Mouse (Mus musculus) limb, embryonic 13.5 days (tissue): Measurements from ENCODE around the gene Robo2. TPM values are rescaled to one million over a fixed set of nuclear protein-coding genes. Genes with fewer than 3 reads are reported as not detected.
A peak's percentile ranks its signal among the peaks of the same experiment; 100 is the strongest.
"Not testable (repeated sequence)": the region's sequence is repeated elsewhere in the genome, so short reads cannot be mapped to it uniquely, and the experiment has no call there.

Source experiments
- ATAC-seq: fragments of 200-750 bp; cut with Nextera tagmentation; 2 replicates; pipeline ENCODE4 v1.8.0; 2017; ENCODE audit warnings: low read depth, moderate number of reproducible peaks, moderate TSS enrichment; ENCODE audit not compliant: low FRiP score
- H3K27ac ChIP-seq: fragments of 300-500 bp; sonication (generic); 2 replicates; pipeline ENCODE4 v1.5.1; 2015; ENCODE audit warnings: inconsistent platforms, mild to moderate bottlenecking, moderate library complexity
- H3K27me3 ChIP-seq: fragments of 300-500 bp; sonication (generic); 2 replicates; pipeline ENCODE4 v1.6.1; 2015; ENCODE audit warnings: mild to moderate bottlenecking, inconsistent platforms
- H3K36me3 ChIP-seq: fragments of 300-500 bp; sonication (generic); 2 replicates; pipeline ENCODE4 v1.6.1; 2015; ENCODE audit warnings: inconsistent platforms, mild to moderate bottlenecking, moderate library complexity
- H3K4me1 ChIP-seq: fragments of 300-500 bp; sonication (generic); 2 replicates; pipeline ENCODE4 v1.6.1; 2015; ENCODE audit warnings: inconsistent platforms
- H3K4me2 ChIP-seq: fragments of 300-500 bp; sonication (generic); replicated peaks from 2 replicates; pipeline ENCODE4 v1.6.1; 2015; ENCODE audit warnings: inconsistent platforms, mild to moderate bottlenecking, moderate library complexity
- H3K4me3 ChIP-seq: fragments of 300-500 bp; sonication (generic); 2 replicates; pipeline ENCODE4 v1.5.1; 2015; ENCODE audit warnings: moderate library complexity, mild to moderate bottlenecking, inconsistent platforms
- H3K9ac ChIP-seq: fragments of 300-500 bp; sonication (generic); 2 replicates; pipeline ENCODE4 v1.6.1; 2015; ENCODE audit warnings: mild to moderate bottlenecking, inconsistent platforms
- H3K9me3 ChIP-seq: fragments of 300-500 bp; sonication (generic); 2 replicates; pipeline ENCODE4 v1.6.1; 2016; ENCODE audit warnings: inconsistent platforms
- WGBS: fragments of 180-500 bp; shearing (Covaris S2); methylation state at CpG from one replicate; pipeline ENCODE4 v1.1.7; 2015; 5-methylcytosine and 5-hydroxymethylcytosine counted together
- polyA plus RNA-seq: library from polyadenylated mRNA; unstranded; fragments of >200 nt; fragmentation: Nextera tagmentation; extraction: Ambion mirVana; gene quantifications from 2 replicates; pipeline ENCODE4 v1.2.1, GENCODE M21; 2015

The Robo2 gene
- polyA plus RNA-seq, 1 experiment from 2014 or later: 76.3 TPM

DNA sequence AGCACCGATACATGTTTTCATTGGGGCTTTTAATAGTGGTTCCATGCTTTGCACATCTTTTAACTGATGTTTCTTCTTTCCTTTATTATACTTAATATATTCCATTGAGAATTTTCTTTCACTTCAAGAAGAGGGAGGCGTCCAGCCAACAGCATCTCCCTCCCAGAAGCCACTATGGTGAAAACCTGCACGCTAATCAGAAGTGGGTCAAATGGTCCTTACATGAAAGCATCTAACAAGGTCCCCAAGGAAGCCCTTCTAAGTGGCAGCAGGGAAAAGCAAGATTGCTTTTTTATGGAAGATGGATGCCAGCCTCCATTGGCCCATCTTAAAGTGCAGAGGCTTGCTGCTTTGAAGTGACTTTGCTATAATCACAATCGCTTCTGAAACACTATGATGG, 300.5 kb downstream of the Robo2 start:
- Histone ChIP-seq H3K4me2 (no peak overlapping the region), H3K9ac (no peak overlapping the region), H3K27ac (no peak overlapping the region), H3K27me3 (no peaks in the 10 kb centered on the region), H3K9me3 (no peaks in the 10 kb centered on the region), H3K4me3 (no peak overlapping the region), H3K36me3 (no peaks in the 10 kb centered on the region), H3K4me1 (no peaks in the 10 kb centered on the region)
- WGBS: 72% methylated on average over 4 of the region's 4 CpGs
- ATAC-seq: no peak

GRCm38 (mm10) chr16:74104449-74104848, 307.2 kb downstream of the Robo2 start:
- H3K27me3 ChIP-seq, H3K4me1 ChIP-seq, H3K4me3 ChIP-seq, H3K4me2 ChIP-seq, H3K9ac ChIP-seq, ATAC-seq, H3K36me3 ChIP-seq, H3K27ac ChIP-seq: not testable (repeated sequence)
- H3K9me3 ChIP-seq: peaks cover 10% of the 10 kb centered on the region
- 72% methylated on average over 8 of the region's 8 CpGs for WGBS

- H3K27me3 ChIP-seq: no peaks in the 10 kb centered on the region
- peaks cover 21% of the 10 kb centered on the region for H3K4me1 ChIP-seq
- peak; percentile 85 for ATAC-seq
- H3K4me2 ChIP-seq: peak overlapping the region; percentile 38
- H3K36me3 ChIP-seq: no peaks in the 10 kb centered on the region
- H3K4me3 ChIP-seq: no peak overlapping the region
- H3K27ac ChIP-seq: peak overlapping the region; percentile 79
- H3K9me3 ChIP-seq: no peaks in the 10 kb centered on the region
- 19% methylated on average over 7 of the region's 7 CpGs for WGBS
- no peak overlapping the region for H3K9ac ChIP-seq
Observed at GRCm38 (mm10) chr16:74092997-74093801, 318.4 kb downstream of the Robo2 start.

DNA sequence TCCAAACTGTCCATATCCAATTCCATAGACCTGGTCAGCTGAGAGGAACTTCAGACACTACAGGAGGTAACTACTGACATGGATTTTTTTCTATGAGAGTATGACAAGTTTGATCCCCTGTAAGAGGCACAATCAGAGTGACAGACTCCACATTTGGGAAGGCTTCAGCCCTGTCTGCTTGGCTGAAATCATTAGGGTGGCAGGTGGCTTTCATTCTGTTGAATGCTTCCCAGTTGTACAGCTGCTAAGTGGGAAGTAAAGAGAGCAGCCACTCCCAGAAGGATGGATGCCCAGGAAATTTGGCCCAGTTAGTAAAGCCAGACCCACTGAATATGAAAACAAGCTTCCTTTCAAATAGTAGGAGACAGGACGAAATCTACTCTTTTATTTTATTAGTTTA, 321.7 kb downstream of the Robo2 start:
- Histone ChIP-seq H3K9me3 (no peaks in the 10 kb centered on the region), H3K27me3 (no peaks in the 10 kb centered on the region), H3K36me3 (no peaks in the 10 kb centered on the region), H3K4me1 (peaks cover 17% of the 10 kb centered on the region), H3K9ac (no peak overlapping the region), H3K4me2 (no peak overlapping the region), H3K27ac (no peak overlapping the region), H3K4me3 (no peak overlapping the region)
- ATAC-seq: no peak
- WGBS: 62% methylated on average over 1 of the region's 1 CpGs

DNA sequence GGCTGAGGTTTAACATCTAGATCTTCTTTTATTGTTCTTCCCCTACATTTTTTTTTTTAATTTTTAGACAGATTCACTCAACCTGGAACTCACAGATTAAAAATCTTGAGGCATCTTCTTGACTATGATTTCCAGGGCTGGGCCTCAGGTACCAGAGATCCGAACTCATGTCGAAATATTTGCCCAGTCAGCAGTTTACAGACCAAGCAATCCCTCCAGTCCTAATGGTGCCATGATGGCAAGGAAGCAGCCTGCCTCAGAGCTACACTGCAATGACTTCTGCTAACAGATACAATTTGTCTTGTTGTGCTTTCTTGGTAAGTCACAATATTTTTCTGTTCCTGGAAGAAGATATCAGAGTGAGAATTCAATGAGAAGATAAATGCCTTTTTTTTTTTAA, 327.4 kb downstream of the Robo2 start:
- Histone ChIP-seq H3K27ac (no peak overlapping the region), H3K9me3 (no peaks in the 10 kb centered on the region), H3K4me1 (no peaks in the 10 kb centered on the region), H3K4me2 (no peak overlapping the region), H3K9ac (no peak overlapping the region), H3K4me3 (no peak overlapping the region), H3K27me3 (no peaks in the 10 kb centered on the region), H3K36me3 (no peaks in the 10 kb centered on the region)
- ATAC-seq: no peak
- WGBS: 95% methylated on average over 2 of the region's 2 CpGs

- H3K4me2 ChIP-seq: no peak overlapping the region
- peaks cover 12% of the 10 kb centered on the region for H3K4me1 ChIP-seq
- H3K4me3 ChIP-seq: no peak overlapping the region
- H3K9ac ChIP-seq: no peak overlapping the region
- 92% methylated on average over 5 of the region's 5 CpGs for WGBS
- H3K9me3 ChIP-seq: no peaks in the 10 kb centered on the region
- no peak overlapping the region for H3K27ac ChIP-seq
- H3K36me3 ChIP-seq: no peaks in the 10 kb centered on the region
- H3K27me3 ChIP-seq: no peaks in the 10 kb centered on the region
- no peak for ATAC-seq
Observed at GRCm38 (mm10) chr16:74072671-74073070, 339.0 kb downstream of the Robo2 start.

DNA sequence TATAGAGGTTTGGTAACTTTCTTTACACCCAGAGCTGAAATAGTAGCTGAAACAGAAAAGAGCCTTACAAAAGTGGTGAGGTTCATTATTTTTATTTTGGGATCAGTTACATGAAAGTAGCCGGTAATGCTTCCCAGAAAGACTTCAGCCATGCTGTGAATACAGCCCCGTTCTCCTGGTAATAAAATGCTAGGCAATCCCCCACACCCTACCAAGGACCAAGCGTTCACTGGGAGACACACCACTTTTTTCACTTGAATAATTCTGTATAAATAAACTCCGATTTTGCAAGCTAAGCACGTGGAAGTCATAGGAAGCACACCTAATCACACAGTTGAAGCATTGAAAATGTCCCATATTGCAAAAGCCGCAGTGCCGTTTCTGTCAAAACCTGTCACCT, 341.0 kb downstream of the Robo2 start:
- peaks cover 19% of the 10 kb centered on the region for H3K4me1 ChIP-seq
- H3K4me2 ChIP-seq: peak overlapping the region; percentile 19
- H3K36me3 ChIP-seq: no peaks in the 10 kb centered on the region
- no peaks in the 10 kb centered on the region for H3K9me3 ChIP-seq
- H3K4me3 ChIP-seq: no peak overlapping the region
- H3K27me3 ChIP-seq: no peaks in the 10 kb centered on the region
- WGBS: 30% methylated on average over 7 of the region's 7 CpGs
- H3K9ac ChIP-seq: no peak overlapping the region
- peak; percentile 64; the same call in 1 of the 2 replicates for ATAC-seq
- H3K27ac ChIP-seq: no peak overlapping the region; the same call in 1 of the 2 replicates

GRCm38 (mm10) chr16:74065958-74066357, 345.7 kb downstream of the Robo2 start:
- H3K4me3 ChIP-seq: no peak overlapping the region
- no peak for ATAC-seq
- peaks cover 18% of the 10 kb centered on the region for H3K4me1 ChIP-seq
- no peak overlapping the region for H3K4me2 ChIP-seq
- no peak overlapping the region for H3K9ac ChIP-seq
- no peak overlapping the region for H3K27ac ChIP-seq
- WGBS: 75% methylated on average over 2 of the region's 2 CpGs
- no peaks in the 10 kb centered on the region for H3K27me3 ChIP-seq
- H3K9me3 ChIP-seq: no peaks in the 10 kb centered on the region
- H3K36me3 ChIP-seq: no peaks in the 10 kb centered on the region

- peak overlapping the region; percentile 28; the same call in 1 of the 2 replicates for H3K27ac ChIP-seq
- no peaks in the 10 kb centered on the region for H3K9me3 ChIP-seq
- H3K4me3 ChIP-seq: no peak overlapping the region
- H3K4me1 ChIP-seq: peaks cover 15% of the 10 kb centered on the region
- H3K9ac ChIP-seq: no peak overlapping the region
- H3K27me3 ChIP-seq: no peaks in the 10 kb centered on the region
- no peaks in the 10 kb centered on the region for H3K36me3 ChIP-seq
- no peak for ATAC-seq
- no peak overlapping the region for H3K4me2 ChIP-seq
Observed at GRCm38 (mm10) chr16:74061951-74062350, 349.7 kb downstream of the Robo2 start.

DNA sequence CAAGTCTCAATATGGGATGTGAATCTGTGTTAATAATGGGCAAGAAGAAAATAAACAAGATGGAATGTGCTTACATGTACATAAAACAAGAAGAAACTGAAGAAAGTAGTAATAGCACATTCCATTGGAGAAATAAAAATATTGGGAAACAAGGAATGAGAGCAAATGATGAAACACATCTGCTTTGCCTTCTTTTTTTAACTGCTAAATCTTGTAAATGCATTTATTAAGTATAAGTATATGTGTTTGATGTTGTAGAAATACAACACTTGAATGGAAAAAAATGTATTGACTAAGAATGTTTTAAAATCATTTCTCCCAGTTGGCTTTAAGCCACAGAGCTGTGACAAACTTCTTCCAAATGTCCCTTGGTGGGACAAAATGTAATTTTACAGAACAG, 350.1 kb downstream of the Robo2 start:
- Histone ChIP-seq H3K4me1 (peaks cover 15% of the 10 kb centered on the region), H3K4me3 (no peak overlapping the region), H3K4me2 (no peak overlapping the region), H3K27ac (no peak overlapping the region), H3K27me3 (no peaks in the 10 kb centered on the region), H3K9ac (no peak overlapping the region), H3K36me3 (no peaks in the 10 kb centered on the region), H3K9me3 (no peaks in the 10 kb centered on the region)
- no peak for ATAC-seq

DNA sequence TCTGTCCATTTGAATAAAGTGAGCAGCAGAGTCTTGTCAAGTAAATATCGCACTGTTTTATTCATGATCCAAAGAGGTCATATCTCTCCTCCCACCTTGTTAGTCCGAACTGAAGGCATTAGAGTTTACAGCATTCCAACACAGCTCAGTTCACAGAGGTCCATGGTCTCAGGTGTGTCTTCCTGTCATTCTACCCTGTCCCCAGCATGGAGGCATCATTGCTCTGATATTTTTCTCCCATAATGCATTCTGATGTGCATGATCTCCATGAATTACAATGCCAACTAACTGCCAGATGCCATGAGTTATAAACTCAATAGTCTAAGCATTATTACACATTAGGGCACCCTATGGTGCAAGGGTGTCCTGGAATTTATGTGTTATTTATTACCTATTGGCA, 354.7 kb downstream of the Robo2 start:
- no peaks in the 10 kb centered on the region for H3K36me3 ChIP-seq
- peaks cover 26% of the 10 kb centered on the region for H3K4me1 ChIP-seq
- H3K9me3 ChIP-seq: no peaks in the 10 kb centered on the region
- no peak overlapping the region for H3K4me2 ChIP-seq
- WGBS: 82% methylated on average over 2 of the region's 2 CpGs
- no peak overlapping the region for H3K9ac ChIP-seq
- no peak overlapping the region for H3K4me3 ChIP-seq
- ATAC-seq: no peak
- H3K27ac ChIP-seq: no peak overlapping the region
- no peaks in the 10 kb centered on the region for H3K27me3 ChIP-seq

- Histone ChIP-seq H3K9me3 (no peaks in the 10 kb centered on the region), H3K4me3 (no peak overlapping the region), H3K4me2 (no peak overlapping the region), H3K27me3 (no peaks in the 10 kb centered on the region), H3K27ac (no peak overlapping the region), H3K9ac (no peak overlapping the region), H3K36me3 (no peaks in the 10 kb centered on the region), H3K4me1 (peaks cover 23% of the 10 kb centered on the region)
- 81% methylated on average over 1 of the region's 1 CpGs for WGBS
- ATAC-seq: no peak
Observed at GRCm38 (mm10) chr16:74056210-74056609, 355.4 kb downstream of the Robo2 start.
